Mouse (Mus musculus): ENCODE measurements around the gene 1110008L16Rik. TPM values are rescaled to one million over a fixed set of nuclear protein-coding genes. Genes with fewer than 3 reads are reported as not detected.
"Not testable (repeated sequence)": the region's sequence is repeated elsewhere in the genome, so short reads cannot be mapped to it uniquely, and the experiment has no call there.

The 1110008L16Rik gene
- 6.1 and 7.8 TPM in 2 replicates for total RNA-seq (2015)
- 5.0 and 6.5 TPM in 2 replicates for total RNA-seq (2017)

DNA sequence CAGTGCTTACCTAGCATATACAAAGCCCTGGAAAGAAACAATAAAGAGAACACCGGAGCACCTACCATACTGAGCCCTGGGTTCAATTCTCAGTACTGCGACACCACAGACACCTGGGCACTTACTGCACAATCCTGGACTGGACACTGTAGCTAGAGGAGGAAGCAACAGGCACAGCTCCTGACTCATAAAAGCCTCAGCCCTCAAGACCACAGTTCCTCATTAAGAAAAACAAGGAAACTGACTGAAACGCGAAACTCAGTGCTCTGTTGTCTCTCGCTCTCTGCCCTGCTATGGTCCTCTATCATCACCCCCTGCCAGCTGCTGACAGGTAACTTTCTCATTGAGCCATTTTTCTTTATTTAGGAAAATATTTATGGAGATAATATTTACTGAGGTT is at the start of gene 1110008L16Rik:
Gene 1110008L16Rik, plus strand, starts transcription at position 242 of the 400 bp plus-strand sequence.
- peak; percentile 39 for ATAC-seq (ENCODE audit: poor library complexity, severe bottlenecking)

GRCm38 (mm10) chr12:55261950-55262349 is 37.4 kb upstream of the 1110008L16Rik start:
- ATAC-seq (ENCODE audit: poor library complexity, severe bottlenecking) = peak; percentile 69

- ATAC-seq (ENCODE audit: poor library complexity, severe bottlenecking) = not testable (repeated sequence)
Observed at GRCm38 (mm10) chr12:55263385-55263784, 36.0 kb upstream of the 1110008L16Rik start.

DNA sequence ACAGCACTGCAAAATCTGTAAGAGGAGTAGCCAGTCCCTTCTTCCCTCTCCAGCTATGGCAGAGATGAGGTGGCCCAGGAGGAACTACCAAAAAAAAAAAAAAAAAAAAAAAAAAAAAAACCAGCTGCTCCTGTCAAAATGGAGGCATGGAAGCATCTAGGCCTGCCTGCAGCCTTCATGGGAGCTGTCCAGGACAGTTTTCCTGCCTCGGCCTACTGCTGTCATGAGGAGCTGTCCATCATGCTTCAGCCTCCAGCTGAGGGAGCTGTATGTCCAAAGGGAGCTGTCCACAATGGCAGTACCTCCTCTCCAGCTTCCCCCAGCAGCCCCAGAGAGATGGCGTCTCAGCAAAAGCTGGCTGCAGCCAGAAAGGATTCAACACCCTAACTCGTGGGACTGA is 27.1 kb upstream of the 1110008L16Rik start:
- ATAC-seq (ENCODE audit: poor library complexity, severe bottlenecking) = no peak

DNA sequence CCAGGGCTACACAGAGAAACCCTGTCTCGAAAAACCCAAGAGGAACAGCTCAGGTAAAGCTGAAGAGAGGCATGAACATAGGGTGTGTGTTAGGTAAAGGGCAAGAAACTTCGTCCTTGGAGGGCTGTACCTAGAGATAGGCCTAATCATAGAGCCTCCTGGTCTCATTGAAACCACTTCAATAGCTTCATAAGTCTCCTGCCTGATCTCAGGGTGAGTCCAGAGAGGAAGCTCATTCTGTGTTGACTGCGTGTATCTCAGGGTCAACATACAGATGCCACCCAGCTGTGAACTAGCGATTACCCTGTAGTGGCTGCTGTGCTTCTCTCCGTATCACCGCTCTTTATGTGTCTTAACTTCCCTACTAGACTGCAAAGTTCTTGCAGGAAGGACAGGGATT is 21.8 kb upstream of the 1110008L16Rik start:
- ATAC-seq (ENCODE audit: poor library complexity, severe bottlenecking) = not testable (repeated sequence)

DNA sequence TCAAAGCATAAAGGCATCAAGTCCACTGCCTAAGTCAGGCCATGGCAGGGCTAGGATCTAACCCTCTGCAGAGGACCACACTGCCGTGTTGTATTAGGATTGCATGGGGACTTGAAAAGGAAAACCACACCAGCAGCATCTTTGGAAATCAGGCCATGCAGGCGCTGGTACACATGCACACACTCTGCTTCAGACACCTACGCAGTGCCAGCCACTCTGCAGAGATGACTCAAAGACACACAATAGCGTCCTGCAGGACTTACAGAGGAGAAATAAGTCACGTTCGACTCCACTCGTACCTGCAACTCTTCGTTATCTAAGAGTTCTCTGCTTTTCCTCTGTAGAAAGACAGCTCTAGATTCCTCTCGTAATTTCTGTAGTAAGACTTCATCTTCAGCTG is 1.3 kb upstream of the 1110008L16Rik start:
- no peak for ATAC-seq (ENCODE audit: poor library complexity, severe bottlenecking)

DNA sequence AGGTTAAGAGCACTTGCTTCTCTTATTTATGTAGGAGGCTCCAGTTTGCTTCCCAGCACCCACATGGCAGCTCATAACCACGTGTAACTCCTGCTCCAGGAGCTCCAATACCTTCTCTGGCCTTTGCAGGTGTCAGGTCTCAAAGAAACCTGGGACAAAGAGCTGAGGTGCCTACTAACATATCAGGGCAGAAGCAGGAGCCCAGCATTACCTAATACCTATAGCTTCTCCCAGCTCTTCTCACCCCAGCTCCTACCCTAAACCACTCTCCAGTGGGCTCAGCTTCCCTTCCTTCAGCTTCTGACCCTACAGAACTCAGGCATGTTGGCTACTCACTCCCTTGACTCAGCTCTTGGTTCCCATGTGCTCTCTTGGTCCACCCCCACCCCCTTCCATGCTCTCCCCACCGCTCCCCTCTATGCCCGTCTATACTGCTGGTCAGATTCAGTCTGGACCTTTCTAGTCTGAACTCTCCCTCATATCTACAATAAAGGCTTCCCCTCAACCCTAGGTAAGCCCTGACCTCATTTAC is 1.5 kb downstream of the 1110008L16Rik start:
- ATAC-seq (ENCODE audit: poor library complexity, severe bottlenecking) = no peak

DNA sequence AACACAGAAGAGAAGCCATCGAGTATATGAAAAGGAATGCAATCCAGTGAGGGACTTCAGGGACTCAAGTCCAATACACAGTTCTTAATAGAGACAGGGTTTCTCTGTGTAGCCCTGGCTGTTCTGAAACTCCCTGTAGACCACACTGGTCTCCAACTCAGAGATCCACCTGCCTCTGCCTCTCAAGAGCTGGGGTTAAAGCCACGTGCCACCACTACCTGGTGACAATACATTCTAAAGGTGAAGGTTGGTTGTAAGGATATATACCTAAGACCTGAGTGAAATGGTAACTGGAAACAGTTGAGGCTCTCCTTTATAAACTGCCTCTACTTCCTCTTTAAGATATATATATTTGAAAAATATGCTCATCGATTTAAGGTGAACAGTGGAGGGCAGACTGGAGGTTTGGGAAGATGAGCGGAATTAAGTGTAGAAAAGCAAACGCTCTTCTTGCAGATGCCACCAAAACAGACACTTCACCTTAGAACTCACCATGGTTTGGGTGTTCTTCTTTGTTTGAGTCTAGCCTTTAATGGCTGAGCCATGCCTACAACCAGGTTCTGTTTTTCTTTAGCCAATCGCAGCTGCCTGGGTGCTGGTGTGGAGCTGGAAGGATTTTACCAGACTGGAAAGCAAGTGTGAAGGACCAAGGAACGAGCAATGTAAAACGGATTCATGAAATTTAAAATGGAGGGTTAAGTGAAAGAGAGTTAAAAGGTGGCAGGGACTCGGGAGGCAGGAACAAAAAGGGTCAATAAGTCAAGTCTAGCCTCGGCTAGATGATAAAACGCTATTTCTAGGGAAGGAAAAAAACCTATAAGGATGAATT is 2.3 kb downstream of the 1110008L16Rik start:
- peak; percentile 25 for ATAC-seq (ENCODE audit: poor library complexity, severe bottlenecking)

- ATAC-seq (ENCODE audit: poor library complexity, severe bottlenecking) = peak; percentile 88
Observed at GRCm38 (mm10) chr12:55302485-55303441, 3.4 kb downstream of the 1110008L16Rik start, which contains the start of gene Ppp2r3c. TSS of gene Ppp2r3c (minus strand) at chr12:55302998.

- ATAC-seq (ENCODE audit: poor library complexity, severe bottlenecking) = no peak
Observed at GRCm38 (mm10) chr12:55306371-55306770, 7.0 kb downstream of the 1110008L16Rik start.

DNA sequence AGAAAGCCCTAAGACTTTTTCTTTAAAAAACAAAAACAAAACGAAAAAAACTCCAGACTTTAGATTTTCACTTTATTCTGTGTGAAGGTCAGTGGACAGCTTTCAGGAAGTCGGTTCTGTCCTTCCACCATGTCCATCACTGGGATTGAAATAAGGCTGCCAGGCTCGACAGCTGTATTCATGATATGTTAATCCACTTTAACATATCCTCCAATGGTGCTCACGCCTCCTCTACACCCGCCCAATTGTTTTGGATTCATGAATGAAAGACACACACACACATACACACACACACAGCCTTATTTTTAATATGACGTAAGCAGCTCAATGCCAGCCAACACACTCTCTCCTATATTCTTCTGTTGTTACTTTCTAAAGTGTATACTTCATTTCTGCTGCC is 8.2 kb downstream of the 1110008L16Rik start:
- ATAC-seq (ENCODE audit: poor library complexity, severe bottlenecking) = no peak

DNA sequence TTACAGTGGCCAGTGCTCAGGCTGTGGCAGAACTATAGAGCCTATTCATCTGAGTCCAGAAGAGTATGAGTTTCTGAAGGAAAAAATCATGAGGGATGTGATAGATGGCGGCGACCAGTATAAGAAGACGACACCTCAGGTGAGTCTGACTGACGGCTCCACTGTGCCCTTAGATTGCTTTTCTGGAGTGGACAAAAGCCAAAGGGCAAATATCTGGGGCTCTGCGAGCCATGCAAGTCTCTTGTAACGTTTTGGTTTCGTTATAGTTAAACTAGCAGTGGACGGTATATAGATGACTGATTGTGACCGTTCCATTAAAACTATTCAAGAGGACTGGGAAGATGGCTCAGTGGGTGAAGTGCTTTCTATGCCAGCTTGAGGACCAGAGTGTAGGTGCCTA is 9.4 kb downstream of the 1110008L16Rik start:
- no peak for ATAC-seq (ENCODE audit: poor library complexity, severe bottlenecking)

DNA sequence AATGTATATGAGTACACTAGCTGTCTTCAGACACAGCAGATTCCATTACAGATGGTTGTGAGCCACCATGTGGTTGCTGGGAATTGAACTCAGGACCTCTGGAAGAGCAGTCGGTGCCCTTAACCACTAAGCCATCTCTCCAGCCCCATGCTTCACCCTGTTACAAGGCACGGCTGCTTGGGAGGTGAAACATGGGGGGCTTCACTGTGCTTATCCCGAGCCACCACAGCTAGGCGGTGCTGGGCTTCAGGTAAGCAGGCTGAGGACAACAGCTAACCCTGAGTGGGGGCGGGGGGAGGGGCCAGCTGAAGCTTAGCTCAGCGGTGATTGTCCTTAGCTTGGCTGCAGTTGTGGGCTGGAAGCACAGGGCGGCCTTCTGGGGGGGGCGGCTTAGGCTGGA is 10.1 kb downstream of the 1110008L16Rik start:
- ATAC-seq (ENCODE audit: poor library complexity, severe bottlenecking) = no peak

DNA sequence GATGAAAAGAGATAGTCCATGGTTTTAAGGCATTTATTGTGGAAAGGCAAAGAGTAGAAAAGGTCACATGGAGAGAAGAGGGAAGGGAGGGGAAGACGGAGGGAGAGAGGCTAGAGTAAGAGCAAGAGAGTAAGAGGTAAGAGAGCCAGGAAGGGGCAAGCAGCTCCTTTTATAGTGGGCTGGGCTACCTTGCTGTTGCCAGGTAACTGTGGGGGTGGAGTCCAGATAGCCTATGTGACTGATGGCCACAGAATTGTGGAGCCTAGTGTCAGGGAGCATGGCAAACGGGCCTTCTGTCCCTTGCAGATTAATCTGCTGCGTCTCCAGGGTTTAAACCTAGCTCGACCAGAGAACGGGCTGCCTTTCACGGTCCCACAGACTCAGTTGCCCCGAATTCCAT is 12.5 kb downstream of the 1110008L16Rik start:
- no peak for ATAC-seq (ENCODE audit: poor library complexity, severe bottlenecking)

- ATAC-seq (ENCODE audit: poor library complexity, severe bottlenecking) = no peak
Observed at GRCm38 (mm10) chr12:55313901-55314300, 14.5 kb downstream of the 1110008L16Rik start.

- ATAC-seq (ENCODE audit: poor library complexity, severe bottlenecking) = peak; percentile 94
Observed at GRCm38 (mm10) chr12:55315192-55315591, 15.8 kb downstream of the 1110008L16Rik start.

DNA sequence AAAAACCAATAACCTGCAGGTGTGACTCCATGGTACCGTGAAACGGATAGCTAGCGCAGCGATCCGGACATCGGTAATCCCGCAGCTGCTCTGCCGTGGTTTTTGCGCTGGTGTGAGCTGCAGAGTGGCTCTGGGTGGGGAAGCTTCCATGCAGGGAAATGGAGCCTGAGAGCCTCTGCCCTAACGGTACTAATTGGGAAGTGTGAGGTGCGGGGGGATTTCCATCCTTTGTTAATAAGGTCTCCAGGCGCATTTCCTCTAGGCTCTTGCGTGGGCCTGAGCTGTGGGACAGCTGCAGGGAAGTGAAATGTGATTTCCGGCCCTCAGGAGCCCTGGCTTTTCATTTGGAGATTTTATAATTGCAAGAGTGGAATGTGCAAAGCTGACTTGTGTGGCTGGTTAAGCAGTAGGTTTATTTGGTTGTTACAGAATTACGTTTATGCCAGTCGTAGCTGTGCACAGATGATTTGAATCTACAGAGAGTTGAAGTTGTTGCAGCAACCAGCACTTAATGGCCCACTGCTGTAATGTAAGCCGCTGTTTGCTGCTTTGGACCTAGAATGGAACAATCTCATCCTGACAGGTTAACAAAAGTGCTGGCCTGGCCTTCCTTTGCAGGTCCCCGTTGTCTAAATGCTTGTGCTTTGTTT is 22.4 kb downstream of the 1110008L16Rik start:
- ATAC-seq (ENCODE audit: poor library complexity, severe bottlenecking) = no peak

DNA sequence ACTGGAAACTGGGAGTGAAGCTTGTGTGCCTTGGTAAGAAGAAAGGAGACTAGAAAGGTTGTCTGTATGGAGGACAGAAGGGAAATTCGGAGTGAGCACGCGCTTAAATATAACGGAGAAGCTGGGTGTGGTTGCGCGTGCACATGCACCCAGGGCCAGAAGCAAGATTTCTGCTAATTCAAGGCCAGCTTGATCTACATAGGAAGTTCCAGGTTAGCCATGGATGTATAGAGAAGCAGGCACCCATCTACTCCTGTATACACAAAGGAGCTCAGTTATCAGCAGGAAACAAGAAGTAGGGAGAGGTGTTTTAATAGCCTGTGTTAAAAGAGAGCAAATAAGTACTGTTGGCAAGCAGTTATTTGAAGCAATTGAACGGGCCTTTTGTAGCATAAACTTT is 26.3 kb downstream of the 1110008L16Rik start:
- ATAC-seq (ENCODE audit: poor library complexity, severe bottlenecking) = no peak

GRCm38 (mm10) chr12:55328784-55329183 is 29.4 kb downstream of the 1110008L16Rik start:
- ATAC-seq (ENCODE audit: poor library complexity, severe bottlenecking) = no peak

GRCm38 (mm10) chr12:55329351-55329750 is 30.0 kb downstream of the 1110008L16Rik start:
- ATAC-seq (ENCODE audit: poor library complexity, severe bottlenecking) = peak; percentile 43; the same call in 1 of the 2 replicates

DNA sequence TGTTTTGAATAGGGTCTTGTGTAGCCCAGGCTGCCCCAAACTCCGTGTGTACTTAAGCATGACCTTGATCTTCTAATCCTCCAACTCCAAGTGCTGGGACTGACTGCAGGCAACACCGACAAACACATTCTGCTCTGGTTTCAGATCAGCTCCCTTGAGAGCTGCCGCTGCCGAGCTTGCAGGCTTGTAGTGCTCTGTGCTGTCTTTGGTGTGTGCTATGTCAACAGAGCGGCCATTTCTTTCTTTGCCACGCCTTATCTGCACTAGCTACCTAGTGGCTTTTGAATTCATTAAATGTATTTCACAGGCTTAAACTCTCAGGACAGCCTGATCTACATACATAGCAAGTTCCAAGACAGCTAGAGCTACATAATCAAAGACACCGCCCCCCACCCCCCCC is 34.3 kb downstream of the 1110008L16Rik start:
- ATAC-seq (ENCODE audit: poor library complexity, severe bottlenecking) = no peak

Data from megakaryocyte, adult 5-6 weeks (primary cell).